ENCODE assay signal across 19 mouse cellular contexts in genomic region chr11:107064590-107064989, GRCm38 (mm10).
"Had no signal": no experiment of that assay in that cellular context is flagged by ENCODE, and none has a peak within 500 bp of the region (broad histone marks: within the 10 kb centered on the region; RNA-seq: fewer than 3 reads in every experiment).

No protein-coding gene starts in this region.

- H3K4me3 ChIP-seq: limb, embryonic 12.5 days; limb, embryonic 15.5 days; midbrain, embryonic 12.5 days; midbrain, embryonic 15.5 days; neural tube, embryonic 12.5 days; neural tube, embryonic 15.5 days had no signal

- DNase-seq: kidney, adult 11 months; kidney, adult 8-10 months; kidney, postnatal 14 days; kidney, postnatal 4 days; layer of hippocampus, adult 9-11 months; left cerebral cortex, postnatal 4 days; liver, postnatal 0 days; lung, embryonic 14.5 days; thymus, postnatal 25 days had no signal

- H3K9ac ChIP-seq: limb, embryonic 12.5 days; limb, embryonic 15.5 days; liver, embryonic 14.5 days; liver, postnatal 0 days; lung, embryonic 14.5 days; midbrain, embryonic 12.5 days; midbrain, embryonic 15.5 days; neural tube, embryonic 12.5 days; neural tube, embryonic 15.5 days had no signal

- H3K27ac ChIP-seq: limb, embryonic 12.5 days; limb, embryonic 15.5 days; liver, embryonic 14.5 days; macrophage; midbrain, embryonic 12.5 days; midbrain, embryonic 15.5 days; neural tube, embryonic 12.5 days; neural tube, embryonic 15.5 days; stomach, postnatal 0 days had no signal

- H3K4me1 ChIP-seq: limb, embryonic 12.5 days; limb, embryonic 15.5 days; midbrain, embryonic 12.5 days; midbrain, embryonic 15.5 days; neural tube, embryonic 12.5 days; neural tube, embryonic 15.5 days had no signal

- H3K27me3 ChIP-seq: limb, embryonic 12.5 days; limb, embryonic 15.5 days; midbrain, embryonic 12.5 days; midbrain, embryonic 15.5 days; neural tube, embryonic 12.5 days; neural tube, embryonic 15.5 days had no signal

- H3K9me3 ChIP-seq: limb, embryonic 12.5 days; limb, embryonic 15.5 days; midbrain, embryonic 12.5 days; midbrain, embryonic 15.5 days; neural tube, embryonic 12.5 days; neural tube, embryonic 15.5 days had no signal

- ATAC-seq: liver, postnatal 0 days; lung, postnatal 0 days; midbrain, embryonic 15.5 days had no signal
